Mouse (Mus musculus) small intestine, adult 2 months (tissue): ENCODE measurements around the gene Wfdc10.

Experiments used
- CTCF ChIP-seq: fragments of 200-500 bp; IDR thresholded peaks from 2 replicates; pipeline ENCODE4 v1.5.1; 2012; ENCODE audit warnings: low read depth, mild to moderate bottlenecking, control low read depth, inconsistent platforms, low read length, moderate library complexity, mixed read lengths; ENCODE audit not compliant: insufficient replicate concordance, insufficient read length; ENCODE audit errors: extremely low read depth
- POLR2A ChIP-seq: fragments of 200-500 bp; IDR thresholded peaks from 2 replicates; pipeline ENCODE4 v1.6.1; 2012; ENCODE audit warnings: low read depth, mild to moderate bottlenecking, control low read depth, inconsistent platforms, low read length, moderate library complexity

GRCm38 (mm10) chr2:164670261-164670660 lies 14.4 kb downstream of the Wfdc10 start:
- no peak for TF ChIP-seq POLR2A
- TF ChIP-seq CTCF, result no peak
